Mouse (Mus musculus) hindbrain, embryonic 16.5 days (tissue): ENCODE results near the gene Pdxdc1. TPM values are rescaled to one million over a fixed set of nuclear protein-coding genes. Genes with fewer than 3 reads are reported as not detected.

ENCODE experiments used
- ATAC-seq: fragments of 200-750 bp; cut with Nextera tagmentation; 2 replicates; pipeline ENCODE4 v1.8.0; 2017; ENCODE audit warnings: moderate TSS enrichment, moderate library complexity
- H3K27ac ChIP-seq: fragments of 300-500 bp; sonication (generic); 2 replicates; pipeline ENCODE4 v1.5.1; 2014; ENCODE audit warnings: low read depth, mild to moderate bottlenecking, control low read depth, low read length, moderate library complexity
- H3K27me3 ChIP-seq: fragments of 300-500 bp; sonication (generic); replicated peaks from 2 replicates; pipeline ENCODE4 v1.6.1; 2014; ENCODE audit warnings: low read length; ENCODE audit not compliant: control insufficient read depth, insufficient read depth
- H3K36me3 ChIP-seq: fragments of 300-500 bp; sonication (generic); 2 replicates; pipeline ENCODE4 v1.6.1; 2014; ENCODE audit warnings: mild to moderate bottlenecking, low read length, moderate library complexity, mixed read lengths; ENCODE audit not compliant: control insufficient read depth, insufficient read depth
- H3K4me1 ChIP-seq: fragments of 300-500 bp; sonication (generic); 2 replicates; pipeline ENCODE4 v1.6.1; 2014; ENCODE audit warnings: low read depth, low read length; ENCODE audit not compliant: control insufficient read depth, insufficient read depth
- H3K4me2 ChIP-seq: fragments of 300-500 bp; sonication (generic); 2 replicates; pipeline ENCODE4 v1.6.1; 2014; ENCODE audit warnings: mild to moderate bottlenecking, low read length, control low read depth, moderate library complexity
- H3K4me3 ChIP-seq: fragments of 300-500 bp; sonication (generic); 2 replicates; pipeline ENCODE4 v1.5.1; 2014; ENCODE audit warnings: mild to moderate bottlenecking, low read length, control low read depth, moderate library complexity
- H3K9ac ChIP-seq: fragments of 300-500 bp; sonication (generic); 2 replicates; pipeline ENCODE4 v1.6.1; 2014; ENCODE audit warnings: low read depth, mild to moderate bottlenecking, control low read depth, low read length, moderate library complexity
- H3K9me3 ChIP-seq: fragments of 300-500 bp; sonication (generic); 2 replicates; pipeline ENCODE4 v1.6.1; 2014; ENCODE audit warnings: mild to moderate bottlenecking, low read length, moderate library complexity; ENCODE audit not compliant: control insufficient read depth
- WGBS: fragments of 180-500 bp; shearing (Covaris S2); extraction: QIAGEN DNeasy Blood & Tissue Kit; methylation state at CpG from one replicate; pipeline ENCODE4 v1.1.7; 2014; 5-methylcytosine and 5-hydroxymethylcytosine counted together
- polyA plus RNA-seq: library from polyadenylated mRNA; unstranded; fragments of >200 nt; fragmentation: Nextera tagmentation; extraction: Ambion mirVana; gene quantifications from 2 replicates; pipeline ENCODE4 v1.2.1, GENCODE M21; 2015

Pdxdc1 gene
- polyA plus RNA-seq, 1 experiment from 2014 or later: 74.1 TPM

- Histone ChIP-seq H3K27ac (no peak overlapping the region), H3K27me3 (no peaks in the 10 kb centered on the region), H3K9me3 (no peaks in the 10 kb centered on the region), H3K9ac (no peak overlapping the region), H3K4me2 (no peak overlapping the region), H3K36me3 (0 out of 2 replicates have a peak, but pooled peaks cover 7% of the 10 kb centered on the region), H3K4me1 (no peaks in the 10 kb centered on the region), H3K4me3 (no peak overlapping the region)
- 90% methylated on average over 4 of the region's 4 CpGs for WGBS
- ATAC-seq: no peak
Observed at GRCm38 (mm10) chr16:13866076-13866475, 36.9 kb downstream of the Pdxdc1 start.

GRCm38 (mm10) chr16:13853886-13854285 lies 49.0 kb downstream of the Pdxdc1 start:
- Histone ChIP-seq H3K36me3 (peaks cover 13% of the 10 kb centered on the region), H3K27ac (no peak overlapping the region), H3K9ac (no peak overlapping the region), H3K27me3 (no peaks in the 10 kb centered on the region), H3K4me1 (no peaks in the 10 kb centered on the region), H3K9me3 (no peaks in the 10 kb centered on the region), H3K4me2 (no peak overlapping the region), H3K4me3 (no peak overlapping the region)
- ATAC-seq: no peak
- 98% methylated on average over 4 of the region's 4 CpGs for WGBS

DNA sequence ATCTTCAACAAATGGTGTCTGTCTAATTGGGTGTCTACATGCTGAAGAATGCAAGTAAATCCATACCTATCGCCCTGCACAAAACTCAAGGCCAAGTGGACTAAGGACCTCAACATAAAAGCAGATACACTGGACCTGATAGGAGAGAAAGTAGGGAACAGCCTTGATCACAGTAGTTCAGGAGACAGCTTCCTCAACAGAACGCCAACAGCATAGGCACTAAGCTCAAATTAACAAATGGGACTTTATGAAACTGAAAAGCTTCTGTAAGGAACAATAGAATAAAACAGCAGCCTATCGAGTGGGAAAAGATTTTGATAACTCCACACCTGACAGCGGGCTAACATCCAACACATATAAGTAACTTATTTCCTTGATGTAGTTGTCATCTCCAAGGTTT lies 51.5 kb downstream of the Pdxdc1 start:
- H3K9me3 ChIP-seq: no peaks in the 10 kb centered on the region
- peaks cover 9% of the 10 kb centered on the region for H3K36me3 ChIP-seq
- WGBS: 96% methylated on average over 4 of the region's 4 CpGs
- no peak overlapping the region for H3K27ac ChIP-seq
- H3K4me3 ChIP-seq: no peak overlapping the region
- H3K27me3 ChIP-seq: no peaks in the 10 kb centered on the region
- H3K4me1 ChIP-seq: no peaks in the 10 kb centered on the region
- no peak overlapping the region for H3K4me2 ChIP-seq
- no peak overlapping the region for H3K9ac ChIP-seq
- no peak for ATAC-seq

DNA sequence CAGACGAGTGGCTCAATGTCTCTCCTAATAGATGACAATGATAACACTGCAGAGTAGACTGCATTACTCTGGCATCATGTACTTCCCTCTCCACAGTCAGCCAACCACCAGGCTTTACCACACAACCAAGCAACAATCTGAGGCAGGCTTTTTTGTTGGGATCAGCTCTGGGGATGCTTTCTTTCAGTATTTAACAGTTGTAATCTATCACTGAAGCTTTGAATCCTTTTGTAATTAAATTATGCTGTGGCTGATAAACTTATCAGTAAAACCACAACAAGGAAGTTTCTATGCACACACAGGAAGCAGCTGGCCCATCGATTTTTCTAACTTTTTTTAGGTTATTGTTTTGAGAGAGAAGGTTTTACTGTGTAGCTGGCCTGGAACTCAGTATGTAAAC lies 54.6 kb downstream of the Pdxdc1 start:
- ATAC-seq: no peak
- H3K9ac ChIP-seq: no peak overlapping the region
- WGBS: 84% methylated on average over 2 of the region's 2 CpGs
- no peak overlapping the region for H3K27ac ChIP-seq
- no peaks in the 10 kb centered on the region for H3K4me1 ChIP-seq
- no peaks in the 10 kb centered on the region for H3K9me3 ChIP-seq
- peaks cover 20% of the 10 kb centered on the region for H3K36me3 ChIP-seq
- H3K27me3 ChIP-seq: no peaks in the 10 kb centered on the region
- no peak overlapping the region for H3K4me3 ChIP-seq
- no peak overlapping the region for H3K4me2 ChIP-seq

DNA sequence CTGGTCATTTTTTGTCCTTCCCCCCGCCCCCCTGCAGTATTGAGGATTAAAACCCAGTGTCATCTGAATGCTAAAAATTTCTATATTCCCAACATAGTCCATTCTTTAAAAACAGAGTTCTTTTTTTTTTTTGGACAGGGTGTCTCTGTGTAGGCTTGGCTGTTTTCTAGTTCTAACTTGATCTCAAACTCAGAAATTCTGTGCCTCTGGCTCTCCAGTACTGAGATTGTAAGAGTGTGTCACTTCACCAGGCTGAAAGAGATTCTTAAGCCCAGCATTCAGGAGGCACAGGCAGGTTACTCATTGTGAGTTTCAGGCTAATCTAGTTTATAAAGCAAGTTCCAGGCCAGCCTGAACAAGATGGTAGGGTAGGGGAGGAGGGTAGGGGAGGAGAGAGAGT lies 56.3 kb downstream of the Pdxdc1 start:
- no peaks in the 10 kb centered on the region for H3K4me1 ChIP-seq
- ATAC-seq: no peak
- H3K27me3 ChIP-seq: no peaks in the 10 kb centered on the region
- H3K9ac ChIP-seq: no peak overlapping the region
- H3K27ac ChIP-seq: no peak overlapping the region
- no peak overlapping the region for H3K4me2 ChIP-seq
- H3K4me3 ChIP-seq: no peak overlapping the region
- no peaks in the 10 kb centered on the region for H3K9me3 ChIP-seq
- peaks cover 24% of the 10 kb centered on the region for H3K36me3 ChIP-seq
- 92% methylated on average over 1 of the region's 1 CpGs for WGBS

DNA sequence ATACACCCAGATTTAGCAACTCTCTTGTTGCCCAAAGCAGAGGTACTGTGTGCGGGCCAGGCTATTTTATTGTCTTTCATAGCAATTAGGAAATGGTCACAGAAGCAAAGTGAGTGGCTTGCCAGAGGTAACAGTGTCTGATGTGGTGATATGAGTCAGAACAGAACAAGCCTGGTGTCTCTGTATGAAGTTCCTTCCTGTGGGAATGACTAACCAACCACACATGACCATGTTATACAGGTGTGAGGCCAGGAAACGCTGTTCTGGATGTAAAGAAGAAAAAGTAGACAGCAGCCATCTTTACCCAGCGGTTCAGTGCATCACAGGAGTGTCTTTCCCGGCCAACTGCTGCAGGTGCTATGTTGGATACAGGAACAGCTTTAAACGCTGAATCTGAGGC lies 57.9 kb downstream of the Pdxdc1 start:
- Histone ChIP-seq H3K27me3 (no peaks in the 10 kb centered on the region), H3K4me3 (no peak overlapping the region), H3K9me3 (no peaks in the 10 kb centered on the region), H3K36me3 (peaks cover 25% of the 10 kb centered on the region), H3K4me1 (no peaks in the 10 kb centered on the region), H3K4me2 (no peak overlapping the region), H3K27ac (no peak overlapping the region), H3K9ac (no peak overlapping the region)
- ATAC-seq: no peak
- WGBS: 96% methylated on average over 5 of the region's 5 CpGs

DNA sequence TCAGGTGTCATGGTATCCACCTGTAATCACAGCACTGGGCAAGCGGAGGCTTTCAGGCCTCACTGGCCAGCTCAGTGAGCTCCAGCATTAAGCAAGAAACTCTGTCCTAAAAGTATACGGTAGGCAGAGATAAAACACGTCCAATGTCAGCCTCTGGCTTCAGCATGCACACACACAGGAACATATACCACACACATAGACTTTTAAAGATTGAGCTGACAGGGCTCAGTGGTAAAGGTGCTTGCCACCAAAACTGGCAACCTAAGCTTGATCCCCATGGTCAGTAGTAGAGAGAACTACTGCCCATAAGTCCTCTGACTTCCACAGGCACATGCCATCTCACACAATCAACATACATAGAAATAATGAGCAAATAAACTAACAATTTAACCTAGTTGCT lies 62.0 kb downstream of the Pdxdc1 start:
- Histone ChIP-seq H3K4me3 (no peak overlapping the region), H3K9me3 (no peaks in the 10 kb centered on the region), H3K27me3 (no peaks in the 10 kb centered on the region), H3K27ac (no peak overlapping the region), H3K36me3 (peaks cover 57% of the 10 kb centered on the region), H3K9ac (no peak overlapping the region), H3K4me1 (no peaks in the 10 kb centered on the region), H3K4me2 (no peak overlapping the region)
- ATAC-seq: no peak
- WGBS: 93% methylated on average over 3 of the region's 3 CpGs

DNA sequence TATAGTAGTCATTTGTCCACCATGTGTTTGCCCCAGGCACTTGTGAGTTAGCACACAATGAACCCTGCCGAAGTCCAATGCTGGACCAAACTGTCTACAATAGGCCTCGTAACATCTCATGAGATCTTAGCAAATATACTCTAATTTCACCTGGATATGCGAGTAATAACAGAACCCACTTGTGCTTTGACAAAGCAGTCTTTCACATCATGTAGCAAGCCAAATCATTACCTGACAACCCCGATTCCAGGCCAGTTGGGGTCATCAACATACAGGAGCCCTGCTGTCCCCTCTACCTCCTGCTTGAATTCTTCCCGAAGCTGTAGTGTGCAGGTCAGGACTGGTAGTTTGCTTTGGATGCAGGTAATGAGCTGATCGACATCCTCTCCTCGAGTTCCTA lies 62.9 kb downstream of the Pdxdc1 start:
- Histone ChIP-seq H3K9ac (no peak overlapping the region), H3K4me1 (no peaks in the 10 kb centered on the region), H3K9me3 (no peaks in the 10 kb centered on the region), H3K36me3 (peaks cover 60% of the 10 kb centered on the region), H3K4me3 (no peak overlapping the region), H3K4me2 (no peak overlapping the region), H3K27ac (no peak overlapping the region), H3K27me3 (no peaks in the 10 kb centered on the region)
- no peak for ATAC-seq
- WGBS: 94% methylated on average over 7 of the region's 7 CpGs

DNA sequence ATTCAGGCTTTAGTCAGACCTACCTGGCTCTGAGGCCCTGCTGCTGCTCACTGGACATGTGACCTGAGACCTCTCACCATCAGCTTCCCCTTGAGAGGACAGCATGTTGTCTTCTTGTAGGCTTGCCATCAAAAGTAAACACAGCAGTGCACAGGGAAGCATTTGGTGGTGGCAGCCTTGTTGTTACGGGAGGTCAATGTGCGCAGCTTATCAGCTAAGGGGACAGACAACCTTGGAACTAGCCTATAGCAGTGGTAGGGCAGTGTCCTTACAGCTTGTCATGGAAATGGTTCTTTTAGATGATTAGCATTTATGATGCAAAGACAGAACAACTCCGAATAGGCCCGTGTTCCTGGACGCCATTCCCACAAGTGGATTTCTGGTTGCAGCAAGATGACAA lies 68.5 kb downstream of the Pdxdc1 start:
- Histone ChIP-seq H3K4me1 (no peaks in the 10 kb centered on the region), H3K9ac (no peak overlapping the region), H3K9me3 (no peaks in the 10 kb centered on the region), H3K4me3 (no peak overlapping the region), H3K27me3 (no peaks in the 10 kb centered on the region), H3K36me3 (peaks cover 64% of the 10 kb centered on the region), H3K4me2 (no peak overlapping the region), H3K27ac (no peak overlapping the region)
- WGBS: 96% methylated on average over 5 of the region's 5 CpGs
- ATAC-seq: no peak

GRCm38 (mm10) chr16:13831606-13832005 lies 71.3 kb downstream of the Pdxdc1 start:
- Histone ChIP-seq H3K4me2 (no peak overlapping the region), H3K36me3 (peaks cover 51% of the 10 kb centered on the region), H3K27me3 (no peaks in the 10 kb centered on the region), H3K4me3 (no peak overlapping the region), H3K9ac (no peak overlapping the region), H3K27ac (no peak overlapping the region), H3K9me3 (no peaks in the 10 kb centered on the region), H3K4me1 (no peaks in the 10 kb centered on the region)
- ATAC-seq: no peak
- 89% methylated on average over 5 of the region's 5 CpGs for WGBS
